Mouse (Mus musculus): ENCODE data around the gene Acadm.

DNA sequence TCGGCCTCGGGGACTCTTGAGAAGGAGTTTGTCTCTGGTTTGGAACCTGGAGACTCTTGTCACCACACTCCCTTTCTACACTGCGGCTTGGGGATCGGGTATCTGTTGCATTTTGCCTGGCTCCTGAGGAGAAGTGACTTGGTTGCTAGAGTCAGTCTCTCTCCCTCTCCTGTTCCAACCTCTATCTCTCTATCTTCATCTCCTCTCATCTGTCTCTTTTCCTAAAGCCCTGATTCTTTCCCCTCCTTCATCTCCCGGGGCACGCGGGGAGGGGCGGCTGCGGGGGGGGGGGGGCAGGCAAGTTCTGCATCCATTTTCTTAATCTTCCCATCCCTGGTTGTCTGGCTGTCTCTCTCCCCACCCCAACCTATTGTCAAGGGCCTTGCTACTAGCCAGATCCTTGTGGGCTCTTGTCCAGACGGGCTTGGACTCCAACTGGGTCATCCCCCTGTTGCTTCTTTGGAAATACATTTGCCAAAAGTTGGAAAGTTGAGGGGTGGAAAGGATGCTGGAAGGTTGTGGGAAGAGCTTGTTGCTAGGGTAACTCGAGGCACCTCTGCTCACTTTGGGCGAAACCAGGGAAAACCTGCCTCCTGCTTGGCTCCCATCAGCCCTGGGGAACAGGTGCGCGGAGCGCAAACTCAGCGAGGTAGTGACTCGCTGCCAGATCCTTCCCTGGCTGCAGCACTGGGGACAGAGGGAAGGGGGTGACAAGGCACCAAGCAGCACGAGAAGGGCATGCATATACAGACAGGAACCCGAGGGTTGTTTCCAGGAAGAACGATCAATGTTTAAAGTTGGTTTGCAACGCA is 29.7 kb upstream of the Acadm start:
- TF ChIP-seq CTCF (IDR thresholded peaks at IDR 0.05) (no peak), EP300 (IDR thresholded peaks at IDR 0.05; ENCODE audit: insufficient read depth, low read depth, low read length) (no peak), POLR2A (IDR thresholded peaks at IDR 0.05; ENCODE audit: insufficient read depth, low read depth, low read length) (no peak)

All from heart, adult 2 months (tissue).